Mouse (Mus musculus) heart, adult 2 months (tissue): Measurements from ENCODE around the gene Btbd35f29. TPM values are rescaled to one million over a fixed set of nuclear protein-coding genes. Genes with fewer than 3 reads are reported as not detected.
"Not testable (repeated sequence)": the region's sequence is repeated elsewhere in the genome, so short reads cannot be mapped to it uniquely, and the experiment has no call there.

Experiments used
- DNase-seq, 2 experiments: peaks; one replicate each; pipeline ENCODE4 v3.0.0; 2021
- H3K27ac ChIP-seq: fragments of 200-600 bp; 2 replicates; pipeline ENCODE4 v1.8.1; 2022
- H3K27me3 ChIP-seq: fragments of 200-500 bp; 2 replicates; pipeline ENCODE4 v1.6.1; 2012; ENCODE audit warnings: mild to moderate bottlenecking, low read length, inconsistent platforms, mixed read lengths; ENCODE audit not compliant: control insufficient read depth, insufficient read depth
- H3K36me3 ChIP-seq: fragments of 200-500 bp; 2 replicates; pipeline ENCODE4 v1.6.1; 2012; ENCODE audit warnings: low read length, inconsistent platforms; ENCODE audit not compliant: control insufficient read depth, insufficient read depth
- H3K4me1 ChIP-seq: fragments of 200-500 bp; 2 replicates; pipeline ENCODE4 v1.6.1; 2011; ENCODE audit warnings: low read length; ENCODE audit not compliant: control insufficient read depth, insufficient read depth
- H3K4me3 ChIP-seq: fragments of 200-600 bp; 2 replicates; pipeline ENCODE4 v1.8.1; 2022
- H3K79me2 ChIP-seq: fragments of 200-500 bp; replicated peaks from 2 replicates; pipeline ENCODE4 v1.6.1; 2012; ENCODE audit warnings: mild to moderate bottlenecking, inconsistent platforms, low read length, moderate library complexity, mixed read lengths; ENCODE audit not compliant: control insufficient read depth, insufficient read depth
- H3K9ac ChIP-seq: fragments of 200-500 bp; 2 replicates; pipeline ENCODE4 v1.6.1; 2012; ENCODE audit warnings: low read depth, mild to moderate bottlenecking, control low read depth, inconsistent platforms, low read length, mixed read lengths
- WGBS: fragments of 180-500 bp; shearing (Covaris S2); methylation state at CpG from one replicate; pipeline ENCODE4 v1.1.7; 2018; 5-methylcytosine and 5-hydroxymethylcytosine counted together
- intact Hi-C: fragments of 180-260 bp; cut with DNase I; formaldehyde crosslinking; loops from one replicate; pipeline ENCODE4 v1.15.1; 2025
- long read RNA-seq: library from polyadenylated mRNA; stranded (forward); transcript quantifications from one replicate; pipeline ENCODE4 v2.0.0, GENCODE M21; 2021
- polyA plus RNA-seq: library from polyadenylated mRNA; depleted of rRNA; stranded (reverse); fragments of >200 nt; gene quantifications from 2 replicates; pipeline ENCODE4 v1.2.3, GENCODE M21; 2012; rRNA removed
- total RNA-seq, 2 experiments: library from RNA; stranded (reverse); gene quantifications; 2 replicates each; pipeline ENCODE4 v1.2.3; 2021

Btbd35f29 gene
- not detected for total RNA-seq
- not detected in 2 replicates for polyA plus RNA-seq
- long read RNA-seq = 0 reads

DNA sequence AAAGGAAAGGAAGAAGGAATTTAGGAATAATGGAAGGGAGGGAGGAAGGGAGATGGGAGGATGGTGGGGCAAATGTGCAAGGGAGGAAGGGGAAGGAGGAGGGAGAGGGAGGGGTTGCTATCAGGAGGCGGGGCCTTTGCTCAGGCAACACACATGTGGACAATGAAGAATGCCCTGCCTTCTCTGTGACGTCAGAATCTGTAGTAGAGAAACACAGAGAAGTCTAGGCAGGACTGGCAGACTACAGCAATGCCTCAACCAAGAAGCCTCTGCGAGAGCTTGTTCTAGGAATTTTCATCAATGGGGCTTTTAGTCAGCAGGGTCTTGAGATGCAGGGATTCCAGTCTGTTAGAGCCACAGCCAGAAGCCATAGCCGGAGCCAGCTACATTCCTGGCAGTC, at the start of gene Btbd35f29:
TSS of gene Btbd35f29 (plus strand) at position 301 of the 400 bp plus-strand sequence.
- H3K79me2 ChIP-seq, H3K4me1 ChIP-seq, intact Hi-C loops, H3K9ac ChIP-seq, H3K36me3 ChIP-seq, H3K27me3 ChIP-seq, H3K4me3 ChIP-seq, H3K27ac ChIP-seq, DNase-seq: not testable (repeated sequence)
- WGBS = no CpG with 5 or more reads among the region's 4 CpGs

DNA sequence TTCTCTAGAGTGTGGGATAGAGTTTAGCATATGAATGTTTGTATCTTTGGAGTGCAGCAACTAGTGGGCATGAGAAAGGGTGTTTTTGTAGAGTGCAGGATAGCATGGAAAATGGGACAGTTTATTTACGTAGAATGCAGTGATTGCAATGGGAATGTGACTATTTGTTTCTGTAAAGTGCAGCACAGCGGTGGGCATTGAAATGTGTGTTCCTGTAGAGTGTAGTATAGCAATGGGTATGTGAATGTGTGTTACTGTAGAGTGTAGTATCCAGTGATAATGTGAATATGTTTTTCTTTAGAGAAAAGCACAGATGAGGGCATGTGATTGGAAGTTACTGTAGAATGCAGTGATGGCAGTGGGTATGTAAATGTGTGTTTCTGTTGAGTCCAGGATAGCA, 23.9 kb downstream of the Btbd35f29 start:
- H3K27me3 ChIP-seq, H3K27ac ChIP-seq, H3K4me3 ChIP-seq, DNase-seq, intact Hi-C loops, H3K79me2 ChIP-seq, H3K4me1 ChIP-seq, H3K36me3 ChIP-seq, H3K9ac ChIP-seq: not testable (repeated sequence)
- WGBS = 54% methylated on average over 2 of the region's 2 CpGs

DNA sequence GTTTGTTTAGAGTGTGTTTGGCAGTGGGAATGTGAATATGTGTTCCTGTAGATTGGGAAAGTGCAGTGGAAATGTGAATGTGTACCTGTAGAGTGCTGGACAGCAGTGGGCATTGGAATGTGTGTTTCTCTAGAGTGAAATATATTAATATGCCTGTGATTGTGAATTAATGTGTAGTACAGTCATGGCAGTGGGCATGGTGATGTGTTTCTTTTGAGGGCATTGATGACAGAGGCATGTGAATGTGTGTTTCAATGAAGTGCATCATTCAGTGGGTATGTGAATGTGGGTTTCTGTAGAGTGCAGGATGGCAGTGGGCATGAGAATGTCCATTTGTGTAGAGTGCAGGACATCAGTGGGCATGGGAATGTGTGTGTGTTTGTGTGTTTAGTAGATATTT, 27.7 kb downstream of the Btbd35f29 start:
- H3K27ac ChIP-seq, DNase-seq, intact Hi-C loops: not testable (repeated sequence)

DNA sequence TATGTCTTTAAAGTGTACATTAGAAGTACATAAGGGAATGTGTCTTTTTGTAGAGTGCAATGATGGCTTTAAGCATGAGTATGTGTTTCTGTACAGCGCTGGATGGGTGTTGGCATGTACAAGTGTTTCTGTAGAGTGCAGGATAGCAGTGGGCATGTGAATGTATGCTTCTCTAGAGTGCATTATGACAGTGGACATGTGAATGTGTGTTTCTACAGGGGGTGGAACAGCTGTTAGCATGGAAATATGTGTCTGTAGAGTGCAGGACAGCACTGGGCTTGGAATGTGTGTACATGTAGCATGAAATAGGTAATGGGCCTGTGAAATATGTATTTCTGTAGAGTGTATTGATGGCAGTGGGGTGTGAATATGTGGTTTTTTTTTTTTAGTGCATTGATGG, 28.4 kb downstream of the Btbd35f29 start:
- 63% methylated on average over 1 of the region's 1 CpGs for WGBS
- H3K9ac ChIP-seq, H3K4me3 ChIP-seq, H3K4me1 ChIP-seq, DNase-seq, intact Hi-C loops, H3K36me3 ChIP-seq, H3K79me2 ChIP-seq, H3K27me3 ChIP-seq, H3K27ac ChIP-seq: not testable (repeated sequence)

More for the DNA sequence above, 27.7 kb downstream of the Btbd35f29 start:
- not testable (repeated sequence) for H3K36me3 ChIP-seq, H3K4me1 ChIP-seq, H3K27me3 ChIP-seq, H3K4me3 ChIP-seq, H3K9ac ChIP-seq, H3K79me2 ChIP-seq

DNA sequence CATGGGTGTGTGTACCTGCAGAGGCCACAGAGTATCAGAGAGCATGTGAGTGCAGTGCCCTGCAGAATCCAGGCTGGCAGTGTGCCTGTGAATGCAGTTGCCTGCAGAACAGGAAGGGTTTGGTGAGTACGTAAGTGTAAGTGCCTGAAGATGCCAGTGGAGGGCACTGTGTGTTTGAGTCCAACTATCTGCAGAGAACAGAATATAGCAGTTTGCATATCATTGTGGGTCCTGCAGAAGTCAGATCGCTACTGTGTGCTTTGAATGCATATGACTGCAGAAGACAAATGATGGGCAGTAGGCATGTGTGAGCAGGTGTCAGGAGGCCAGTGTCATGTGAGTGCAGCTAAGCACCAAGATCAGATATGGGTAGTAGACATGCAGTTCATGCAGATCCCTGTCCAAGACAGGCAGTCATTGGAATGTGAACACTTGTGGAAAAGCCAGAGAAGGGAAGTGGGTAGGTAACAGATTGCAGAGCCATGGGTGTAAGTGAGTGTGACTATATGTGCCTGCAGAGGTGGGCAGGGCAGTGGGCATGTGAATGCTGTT, 41.1 kb downstream of the Btbd35f29 start:
- H3K36me3 ChIP-seq, H3K27ac ChIP-seq, H3K4me1 ChIP-seq, DNase-seq, intact Hi-C loops, H3K79me2 ChIP-seq, H3K27me3 ChIP-seq, H3K9ac ChIP-seq, H3K4me3 ChIP-seq: not testable (repeated sequence)
- WGBS = 64% methylated on average over 2 of the region's 2 CpGs

DNA sequence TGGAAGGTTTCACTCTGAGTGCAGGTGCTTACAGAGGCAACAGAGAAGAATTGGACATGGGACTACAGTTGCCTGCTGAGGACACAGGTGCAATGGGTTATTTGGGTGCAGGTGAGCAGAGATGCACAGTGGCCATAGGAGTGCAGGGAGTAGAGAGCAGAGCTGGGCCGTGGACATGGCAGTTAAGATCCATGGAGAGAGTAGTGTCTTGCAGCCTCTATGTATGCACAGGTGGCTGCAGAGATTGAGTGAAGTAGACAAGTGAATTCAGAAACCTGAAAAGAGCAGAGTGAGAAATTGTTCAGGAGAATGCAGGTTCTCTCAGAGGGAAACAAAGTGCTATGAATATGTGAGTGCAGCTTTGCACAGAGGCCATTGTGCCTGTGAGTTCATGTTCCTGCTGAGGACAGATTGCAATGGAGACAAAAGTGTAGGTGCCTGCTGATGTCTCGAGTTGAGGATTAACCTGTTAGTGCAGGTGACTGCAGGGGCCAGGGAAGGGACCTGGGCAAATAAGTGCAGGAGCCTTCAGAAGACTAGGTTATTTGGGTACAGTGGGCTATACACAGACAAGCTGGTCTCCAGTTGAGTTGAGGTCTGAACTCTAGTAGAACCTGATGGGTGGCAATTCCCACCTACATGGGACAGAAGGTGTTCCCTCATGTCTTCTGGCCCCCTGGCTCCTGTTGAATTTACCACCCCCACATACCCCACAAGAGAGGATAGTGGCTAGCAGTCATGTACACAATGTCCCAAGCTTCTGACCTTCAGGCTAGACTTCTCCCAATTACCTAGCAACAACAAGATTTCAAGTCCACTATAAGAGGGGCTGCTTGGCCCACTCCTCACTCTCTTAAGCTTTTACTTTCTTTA, 42.2 kb downstream of the Btbd35f29 start:
- H3K9ac ChIP-seq, H3K4me3 ChIP-seq, H3K27me3 ChIP-seq, intact Hi-C loops, H3K36me3 ChIP-seq, H3K79me2 ChIP-seq, H3K4me1 ChIP-seq, H3K27ac ChIP-seq: not testable (repeated sequence)
- peak in 1 of 2 experiments; percentile 43 for DNase-seq
- 42% methylated on average over 2 of the region's 2 CpGs for WGBS

DNA sequence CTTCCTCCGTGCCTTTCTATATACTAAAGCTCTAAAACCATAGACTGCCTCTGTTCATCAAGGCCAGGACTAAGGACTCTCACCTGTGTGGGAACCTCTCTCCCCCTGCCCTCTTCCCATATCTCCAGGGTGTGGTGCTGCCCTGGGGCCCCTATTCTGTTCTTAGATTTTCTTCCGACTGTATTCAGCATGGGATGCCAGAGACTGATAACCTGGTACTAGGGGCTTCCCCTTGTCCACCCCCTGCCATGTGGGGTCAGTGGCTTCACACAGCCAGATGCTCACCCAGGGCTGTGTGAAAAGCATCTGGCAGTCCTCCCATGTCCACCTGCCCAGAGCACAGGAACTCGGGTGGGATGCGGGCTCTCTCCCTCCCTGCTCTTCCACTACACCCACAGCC, 43.1 kb downstream of the Btbd35f29 start:
- 66% methylated on average over 4 of the region's 4 CpGs for WGBS
- peak in 1 of 2 experiments; percentile 59 for DNase-seq

DNA sequence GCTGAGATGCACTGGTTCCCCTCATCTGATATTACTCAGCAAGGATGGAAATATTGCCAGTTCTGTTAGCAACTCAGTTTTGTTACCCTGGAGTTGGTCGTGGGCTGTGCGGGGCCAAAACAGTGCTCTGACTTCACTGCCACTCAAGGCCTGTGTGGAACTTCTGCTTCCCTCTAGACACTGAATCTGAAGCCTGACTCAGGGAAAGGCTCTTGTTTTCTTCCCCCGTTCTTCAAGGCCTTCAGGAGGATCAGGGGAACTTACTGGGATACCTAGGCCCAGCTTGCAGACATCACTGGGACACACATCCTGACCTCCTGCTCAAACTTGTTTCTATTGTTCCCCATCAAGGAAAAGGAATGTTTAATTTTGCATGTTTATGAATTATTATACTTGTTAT, 45.2 kb downstream of the Btbd35f29 start:
- H3K27ac ChIP-seq, intact Hi-C loops, H3K4me3 ChIP-seq, H3K9ac ChIP-seq, H3K79me2 ChIP-seq, H3K27me3 ChIP-seq, H3K4me1 ChIP-seq, H3K36me3 ChIP-seq: not testable (repeated sequence)
- WGBS = 71% methylated on average over 3 of the region's 3 CpGs
- peak in 1 of 2 experiments; percentile 37 for DNase-seq

More for the DNA sequence above, 43.1 kb downstream of the Btbd35f29 start:
- H3K79me2 ChIP-seq, H3K9ac ChIP-seq, H3K4me1 ChIP-seq, H3K36me3 ChIP-seq, H3K27me3 ChIP-seq, intact Hi-C loops, H3K27ac ChIP-seq, H3K4me3 ChIP-seq: not testable (repeated sequence)

DNA sequence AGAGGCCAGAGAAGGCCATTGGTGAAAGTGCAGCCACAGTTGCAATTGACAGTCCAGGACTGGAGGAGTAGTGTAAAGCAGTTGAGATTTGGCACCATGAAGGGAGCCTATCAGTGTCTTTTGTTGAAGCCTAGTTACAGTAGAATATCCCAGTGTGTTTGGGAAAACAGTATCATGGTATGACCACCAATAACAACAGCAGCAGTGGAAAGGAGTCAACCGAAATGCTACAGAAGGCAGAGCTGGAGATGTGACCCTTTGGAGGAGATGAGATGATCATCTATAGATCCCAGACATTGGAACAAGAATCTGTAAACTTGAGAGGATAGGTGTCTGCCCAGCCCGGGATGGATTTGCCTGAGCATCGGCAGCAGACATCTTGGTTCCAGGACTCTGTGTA, 47.7 kb downstream of the Btbd35f29 start:
- H3K4me3 ChIP-seq, intact Hi-C loops, H3K36me3 ChIP-seq, H3K4me1 ChIP-seq, H3K79me2 ChIP-seq, H3K27ac ChIP-seq, H3K9ac ChIP-seq, H3K27me3 ChIP-seq, DNase-seq: not testable (repeated sequence)
- 83% methylated on average over 3 of the region's 3 CpGs for WGBS
